7 mouse cellular contexts compared by ENCODE assay signal in genomic region chr3:37655933-37656633, GRCm38 (mm10). TPM values are rescaled to one million over a fixed set of nuclear protein-coding genes. Genes with fewer than 3 reads are reported as not detected.
DNase-seq lines count a peak whose midpoint lies in the region; ATAC-seq lines count a peak whose summit lies in the region.

No protein-coding gene starts in this region.

- H3K9ac ChIP-seq in liver, embryonic 11.5 days (ENCODE audit: low read depth, low read length), result no peak overlapping the region

- H3K4me3 ChIP-seq in liver, embryonic 11.5 days (ENCODE audit: low read depth, low read length), result peak overlapping the region; percentile 23; the same call in 1 of the 2 replicates

- H3K4me2 ChIP-seq in liver, embryonic 11.5 days, result peak overlapping the region; percentile 62

- ATAC-seq in liver, embryonic 11.5 days (replicated peaks; ENCODE audit: low FRiP score), result no peak
- ATAC-seq in granulocyte monocyte progenitor cell, adult 5-6 weeks (replicated peaks; ENCODE audit: poor library complexity, severe bottlenecking), result no peak

- peaks cover 13% of the 10 kb centered on the region; the same call in 1 of the 2 replicates for H3K27me3 ChIP-seq in liver, embryonic 11.5 days (replicated peaks; ENCODE audit: control insufficient read depth, insufficient read depth, low read length)

- WGBS in liver, embryonic 11.5 days, result 15% methylated on average over 20 of the region's 20 CpGs

- H3K4me1 ChIP-seq in liver, embryonic 11.5 days (replicated peaks; ENCODE audit: control insufficient read depth, insufficient read depth, low read length), result peaks cover 41% of the 10 kb centered on the region

- H3K36me3 ChIP-seq in liver, embryonic 11.5 days (ENCODE audit: control insufficient read depth, insufficient read depth, low read length), result no peaks in the 10 kb centered on the region

- no peak for DNase-seq in liver, embryonic 11.5 days (ENCODE audit: low spot score)
- no peak for DNase-seq in liver
- peak; percentile 33 for DNase-seq in embryo, embryonic 10.5 days (ENCODE audit: low spot score)
- DNase-seq in heart, postnatal 4 days, result peak; percentile 43
- DNase-seq in lung, postnatal 4 days, result peak; percentile 36 to 54
- DNase-seq in thymus, postnatal 10 days (ENCODE audit: low spot score in 2 of 2), result peak; percentile 27 to 41

- no peaks in the 10 kb centered on the region for H3K9me3 ChIP-seq in liver, embryonic 11.5 days (ENCODE audit: control insufficient read depth, low read length)

- no peak overlapping the region for H3K27ac ChIP-seq in liver, embryonic 11.5 days (ENCODE audit: low read depth, low read length)

RNA-seq across cellular contexts. Expression of gene Spry1, which starts 16.3 kb away (rescaled TPM):
- polyA plus RNA-seq in liver, embryonic 11.5 days (2014; fragmentation: Nextera tagmentation; extraction: Ambion mirVana), result 6.2 and 8.0 TPM in 2 replicates
- 10 to 100 TPM; 39.2 to 40.0 TPM for total RNA-seq in heart, postnatal 4 days (2021)
- total RNA-seq in granulocyte monocyte progenitor cell, adult 5-6 weeks (2014; fragmentation: Nextera tagmentation), result 2.1 and 3.7 TPM in 2 replicates
- 2.6 and 3.1 TPM in 2 replicates for total RNA-seq in granulocyte monocyte progenitor cell, adult 5-6 weeks (2017)

Comparison
In these comparisons a context has a peak if more than half of its experiments do, and no peak if none do; other contexts are left out.
1. DNase-seq: peak in embryo, embryonic 10.5 days (single experiment), heart, postnatal 4 days (single experiment), lung, postnatal 4 days (2 of 2) and thymus, postnatal 10 days (2 of 2); none in liver, embryonic 11.5 days (single experiment) and liver (single experiment).
2. RNA of gene Spry1, which starts 16.3 kb away (total RNA-seq): 39.2 to 40.0 TPM in heart, postnatal 4 days; 2.1 to 3.7 TPM in granulocyte monocyte progenitor cell, adult 5-6 weeks; every median in the first group is over 4 times any median in the second.